Mouse (Mus musculus): ENCODE results near the gene Snx25. TPM values are rescaled to one million over a fixed set of nuclear protein-coding genes. Genes with fewer than 3 reads are reported as not detected.

Snx25 gene
- 9.1 TPM for polyA plus RNA-seq (2014; fragmentation: Illumina TruSeq; extraction: RNeasy Lipid Tissue Mini Kit (QIAGEN cat#74804); ENCODE audit: low read depth, low replicate concordance)

DNA sequence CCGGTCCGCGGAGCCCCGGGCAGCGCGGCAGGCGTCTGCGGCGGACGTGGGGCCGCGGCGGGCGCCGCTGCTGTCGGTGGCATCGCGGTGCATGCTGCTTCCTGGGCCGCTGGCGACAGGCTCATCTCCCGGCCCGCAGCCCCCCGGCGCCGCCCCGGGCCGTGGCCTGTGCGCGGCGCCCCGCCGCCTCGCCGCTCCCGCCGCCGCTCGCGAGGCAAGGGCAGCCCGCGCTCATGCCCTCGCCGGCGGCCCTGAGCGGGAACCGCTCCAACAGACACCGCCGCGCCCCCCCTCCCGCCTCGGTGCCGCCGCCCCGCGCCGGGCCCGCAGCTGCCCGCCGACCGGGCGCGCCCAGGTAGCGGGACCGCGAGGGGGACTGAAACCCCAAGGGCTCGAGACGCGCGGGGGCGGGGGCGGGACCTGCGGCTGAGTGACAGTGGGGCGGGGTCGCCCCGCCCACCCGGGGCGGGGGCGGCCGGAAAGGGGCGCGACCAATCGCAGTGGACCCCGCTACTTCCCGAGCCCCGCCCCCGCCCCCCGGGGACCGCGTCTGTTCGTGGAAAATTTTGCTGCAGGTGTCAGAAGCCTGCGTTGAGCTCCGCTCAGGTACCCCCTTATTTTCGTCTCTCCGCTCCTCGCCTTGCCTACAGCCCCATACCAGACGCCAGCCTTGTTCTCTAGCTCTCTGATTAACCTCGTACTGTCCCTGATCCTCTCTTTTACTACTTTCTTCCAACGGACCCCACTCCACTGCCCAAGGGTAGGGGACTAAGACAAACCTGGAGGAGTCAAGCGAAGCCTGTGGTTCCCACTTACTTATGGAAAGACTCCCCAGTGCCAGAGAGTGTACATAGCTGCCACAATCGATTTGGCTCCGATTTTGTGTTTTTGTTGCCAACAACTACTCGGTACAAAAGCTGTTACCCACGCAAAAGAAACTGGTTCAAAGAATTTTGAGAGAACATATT lies at the start of gene Snx25:
Gene Snx25, minus strand, starts transcription at position 96 of the 968 bp plus-strand sequence.

DNA sequence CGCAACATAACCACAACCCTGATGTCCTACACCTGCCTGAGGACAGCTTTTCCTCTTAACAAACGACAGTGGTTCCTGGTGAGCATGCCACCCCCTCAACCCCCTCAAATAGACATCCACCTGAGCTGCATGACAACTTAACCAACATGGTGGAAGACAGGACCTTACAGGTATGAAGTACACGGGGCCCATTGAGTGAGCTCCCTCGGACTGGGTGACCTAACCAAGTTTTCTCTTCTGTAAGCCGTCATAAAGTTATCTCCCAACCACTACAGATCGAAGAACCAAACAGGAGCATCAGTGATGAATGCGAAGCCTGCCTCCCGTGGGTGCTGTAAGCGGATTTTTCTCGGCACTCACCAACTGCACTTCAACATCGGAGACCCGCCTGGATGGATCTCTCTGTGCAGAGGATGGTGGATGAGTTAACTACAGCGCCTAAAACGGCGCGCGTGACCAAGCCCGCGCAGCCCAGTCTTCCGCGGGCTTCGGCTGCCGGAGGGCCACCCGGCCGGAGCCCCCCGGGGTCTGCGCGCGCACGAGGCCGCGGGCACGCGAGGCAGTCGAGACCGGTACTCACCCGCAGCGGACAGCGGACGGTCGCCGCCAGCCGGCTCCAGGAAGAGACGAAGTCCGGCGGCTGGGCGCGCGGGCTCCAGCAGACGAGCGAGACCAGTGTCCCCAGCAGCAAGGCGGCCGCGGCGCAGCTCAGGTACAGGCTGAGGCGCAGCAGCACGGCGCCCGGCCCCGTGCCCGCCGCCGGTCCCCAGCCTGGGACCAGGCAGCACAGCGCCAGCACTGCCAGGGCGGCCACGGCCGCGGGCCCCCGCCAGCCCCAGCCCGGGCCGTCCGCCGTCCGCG lies 527 bp downstream of the Snx25 start, which contains the start of gene Cfap97:
Gene Cfap97, plus strand, starts transcription at position 570 of the 861 bp plus-strand sequence.

DNA sequence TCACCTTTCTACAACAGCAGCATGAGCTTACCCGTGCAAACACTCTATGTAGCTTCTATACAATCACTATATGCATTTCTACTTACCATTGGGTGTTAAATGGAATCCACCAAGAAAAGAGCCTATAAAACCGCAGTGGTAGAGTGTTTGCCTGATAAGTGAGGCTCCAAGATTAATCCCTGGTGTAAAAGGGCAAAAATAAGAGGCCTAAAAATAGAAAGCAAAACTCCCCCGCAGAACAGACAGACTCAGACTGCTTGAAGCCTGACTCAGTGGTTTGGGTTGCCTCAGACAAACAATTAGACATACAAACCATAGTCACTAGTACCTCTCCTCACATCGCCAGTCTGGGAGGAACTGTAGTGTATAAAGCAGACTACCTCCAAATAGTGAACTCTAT lies 146.4 kb downstream of the Snx25 start, which contains the start of gene Ankrd37:
Gene Ankrd37, minus strand, starts transcription at position 112 of the 400 bp plus-strand sequence.

GRCm38 (mm10) chr8:45999138-45999783 lies 152.7 kb downstream of the Snx25 start, which contains the start of gene Lrp2bp:
Lrp2bp (plus strand) TSS chr8:45999303.

Other genes with a start within 250 kb of the Snx25 start
- gene Ccdc110, start 217.5 kb downstream of the Snx25 start, polyA plus RNA-seq (2014; fragmentation: Illumina TruSeq; extraction: RNeasy Lipid Tissue Mini Kit (QIAGEN cat#74804); ENCODE audit: low read depth, low replicate concordance): not detected
- gene 1700029J07Rik, start 176.9 kb downstream of the Snx25 start, polyA plus RNA-seq (2014; fragmentation: Illumina TruSeq; extraction: RNeasy Lipid Tissue Mini Kit (QIAGEN cat#74804); ENCODE audit: low read depth, low replicate concordance): 1.6 TPM
- 77.7 TPM for gene Ufsp2, start 176.6 kb downstream of the Snx25 start, polyA plus RNA-seq (2014; fragmentation: Illumina TruSeq; extraction: RNeasy Lipid Tissue Mini Kit (QIAGEN cat#74804); ENCODE audit: low read depth, low replicate concordance)
- 1.8 TPM for gene Lrp2bp, start 152.9 kb downstream of the Snx25 start, polyA plus RNA-seq (2014; fragmentation: Illumina TruSeq; extraction: RNeasy Lipid Tissue Mini Kit (QIAGEN cat#74804); ENCODE audit: low read depth, low replicate concordance)
- gene Ankrd37, start 146.5 kb downstream of the Snx25 start, polyA plus RNA-seq (2014; fragmentation: Illumina TruSeq; extraction: RNeasy Lipid Tissue Mini Kit (QIAGEN cat#74804); ENCODE audit: low read depth, low replicate concordance): not detected
- 14.7 TPM for gene Cfap97, start 388 bp downstream of the Snx25 start, polyA plus RNA-seq (2014; fragmentation: Illumina TruSeq; extraction: RNeasy Lipid Tissue Mini Kit (QIAGEN cat#74804); ENCODE audit: low read depth, low replicate concordance)
- 6.1 TPM for gene Slc25a4, start 59.1 kb upstream of the Snx25 start, polyA plus RNA-seq (2014; fragmentation: Illumina TruSeq; extraction: RNeasy Lipid Tissue Mini Kit (QIAGEN cat#74804); ENCODE audit: low read depth, low replicate concordance)
- not detected for gene Helt, start 142.5 kb upstream of the Snx25 start, polyA plus RNA-seq (2014; fragmentation: Illumina TruSeq; extraction: RNeasy Lipid Tissue Mini Kit (QIAGEN cat#74804); ENCODE audit: low read depth, low replicate concordance)

Measured in liver, adult 10 weeks (tissue).